Mouse (Mus musculus) ZHBTc4 (cell line): ENCODE data around the gene Catip.
A peak's percentile ranks its signal among the peaks of the same experiment; 100 is the strongest.
"Not testable (repeated sequence)": the region's sequence is repeated elsewhere in the genome, so short reads cannot be mapped to it uniquely, and the experiment has no call there.

Source experiments
- DNase-seq: peaks from one replicate; pipeline ENCODE4 v3.0.0-alpha.2; 2011; ENCODE audit warnings: low read depth, low spot score

The Catip gene

DNA sequence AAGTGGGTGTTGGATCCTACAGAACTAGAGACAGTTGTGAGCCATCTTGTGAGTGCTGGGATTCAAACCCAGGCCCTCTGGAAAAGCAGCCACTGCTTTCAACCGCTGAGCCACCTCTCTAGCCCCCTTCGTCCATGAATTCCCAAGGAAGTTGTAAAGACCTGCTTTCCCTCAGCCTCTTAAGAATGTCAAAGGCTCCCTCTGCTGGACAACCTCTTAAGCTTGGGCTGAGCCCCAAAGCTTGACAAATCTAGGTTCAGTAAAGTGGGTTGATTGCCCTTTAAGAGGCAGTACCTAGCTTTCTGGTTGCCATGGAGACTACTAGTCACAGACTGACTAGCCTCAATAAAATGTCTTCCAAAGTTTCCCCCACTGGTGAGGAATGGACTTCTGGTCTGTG is at the start of gene Catip:
TSS of gene Catip (plus strand) at position 297 of the 400 bp plus-strand sequence.
- DNase-seq = peak; percentile 95

DNA sequence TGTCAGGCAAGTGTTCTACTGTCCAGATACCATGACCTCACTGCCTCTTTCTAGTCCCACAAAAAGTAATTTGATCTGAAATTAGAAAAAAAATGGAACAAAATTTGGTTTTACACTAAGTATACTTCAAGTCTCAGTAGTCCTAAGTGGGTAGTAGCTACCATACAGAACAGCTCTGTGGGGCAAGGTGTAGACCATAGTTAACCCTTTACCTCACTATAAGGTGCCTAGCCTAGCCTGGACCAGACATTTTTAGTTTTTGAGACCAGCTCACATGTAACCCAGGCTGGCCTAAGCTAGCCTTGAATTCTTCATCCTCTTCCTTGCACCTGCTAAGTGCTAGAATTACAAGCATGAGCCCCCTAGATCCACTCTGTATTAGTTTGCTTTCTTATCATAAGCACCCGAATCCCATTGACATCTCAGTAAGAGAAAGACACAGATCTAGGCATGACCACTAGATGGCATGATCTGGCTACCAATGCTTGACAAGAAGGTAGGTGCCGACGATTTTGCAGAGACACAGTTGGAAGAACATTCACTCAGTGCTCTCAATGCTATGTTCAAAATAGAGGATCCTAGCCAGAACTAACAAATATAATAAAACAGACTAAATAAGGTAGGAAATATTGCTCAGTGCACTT is 48.7 kb upstream of the Catip start:
- peak; percentile 83 for DNase-seq

DNA sequence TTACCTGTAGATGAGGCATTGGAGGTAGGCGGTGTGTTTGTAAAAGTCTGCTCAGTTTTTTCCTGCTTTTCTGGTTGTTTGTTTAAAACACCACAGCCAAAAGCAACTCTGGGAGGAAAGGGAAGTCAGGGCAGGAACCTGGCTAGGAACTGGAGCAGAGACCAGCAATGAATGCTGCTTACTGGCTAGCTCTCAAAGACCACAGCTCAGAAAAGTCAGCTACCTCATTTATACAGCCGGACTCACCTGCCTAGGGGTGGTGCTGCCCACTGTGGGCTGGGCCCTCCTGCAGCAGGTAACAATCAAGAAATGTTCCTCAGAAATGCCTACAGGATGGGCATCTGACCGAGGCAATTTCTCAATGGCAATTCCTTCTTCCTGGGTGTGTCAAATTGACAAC is 47.1 kb upstream of the Catip start:
- no peak for DNase-seq

DNA sequence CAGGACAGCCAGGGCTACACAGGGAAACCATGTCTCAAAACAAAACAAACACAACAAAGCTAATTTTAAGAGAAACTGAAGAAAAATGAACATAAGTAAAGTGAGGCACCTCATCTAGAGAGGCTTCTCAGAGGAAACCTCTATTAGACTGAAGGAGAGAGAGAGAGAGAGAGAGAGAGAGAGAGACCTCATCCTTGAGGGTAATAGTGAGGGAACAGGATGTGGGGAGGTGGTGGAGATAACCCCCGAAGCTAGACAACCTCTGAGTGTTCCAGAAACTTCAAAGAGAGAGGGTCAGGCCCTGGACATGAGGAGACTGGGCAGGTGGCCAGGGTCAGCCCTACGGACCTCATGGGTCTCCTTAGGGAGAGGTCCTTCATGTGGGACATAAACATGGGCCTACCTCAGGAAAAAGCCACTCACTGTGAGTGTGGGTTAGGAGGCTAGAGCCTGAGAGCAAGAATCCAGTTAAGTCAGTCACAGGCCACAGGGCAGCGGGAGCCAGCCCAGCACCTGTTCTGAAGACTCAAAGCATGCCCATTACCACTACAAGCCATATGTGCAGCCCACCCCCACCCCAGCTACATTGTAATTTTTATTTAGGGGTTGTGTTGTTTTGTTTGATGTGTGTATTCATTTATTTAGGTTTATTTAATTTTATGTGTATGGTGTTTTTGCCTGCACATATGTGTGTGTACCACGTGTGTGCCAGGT is 45.6 kb upstream of the Catip start:
- no peak for DNase-seq

DNA sequence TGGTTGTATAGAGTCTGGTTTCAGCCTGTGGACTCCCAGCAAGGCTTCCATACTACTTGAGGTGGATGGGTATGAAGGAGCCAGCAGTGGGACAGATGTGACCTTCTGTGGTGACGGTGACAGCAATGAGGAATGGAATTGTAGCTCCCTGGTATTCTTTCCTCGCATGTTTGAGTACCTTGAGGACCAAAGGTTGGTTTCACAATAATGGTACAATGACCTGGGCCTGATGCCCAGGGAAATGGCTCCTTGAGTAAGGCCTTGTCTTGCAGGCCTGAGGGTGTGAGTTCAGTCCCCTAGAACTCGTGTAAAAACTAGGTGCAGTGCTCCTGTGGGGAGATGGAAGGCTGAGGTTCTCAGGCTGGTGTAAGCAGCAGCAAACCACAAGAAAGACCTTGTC is 43.2 kb upstream of the Catip start:
- no peak for DNase-seq

DNA sequence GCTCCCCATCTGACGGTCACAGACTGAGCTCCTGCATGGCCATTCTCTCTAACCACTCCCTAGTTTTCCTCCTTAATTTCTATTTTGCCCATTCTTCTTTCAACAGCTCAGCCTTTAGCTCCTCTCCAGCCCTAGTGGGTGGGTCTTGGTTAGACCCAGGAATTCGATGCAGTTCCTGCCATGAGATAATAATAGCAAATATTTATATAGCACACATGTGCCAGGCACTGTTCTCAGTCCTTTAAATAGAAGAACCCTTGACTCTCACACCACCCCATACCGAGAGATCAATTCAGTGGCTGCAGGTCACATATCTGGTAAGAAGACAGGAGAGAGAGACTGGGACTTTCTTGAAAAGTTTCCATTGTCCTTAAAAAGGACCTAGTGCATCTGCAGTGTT is 40.5 kb upstream of the Catip start:
- no peak for DNase-seq

DNA sequence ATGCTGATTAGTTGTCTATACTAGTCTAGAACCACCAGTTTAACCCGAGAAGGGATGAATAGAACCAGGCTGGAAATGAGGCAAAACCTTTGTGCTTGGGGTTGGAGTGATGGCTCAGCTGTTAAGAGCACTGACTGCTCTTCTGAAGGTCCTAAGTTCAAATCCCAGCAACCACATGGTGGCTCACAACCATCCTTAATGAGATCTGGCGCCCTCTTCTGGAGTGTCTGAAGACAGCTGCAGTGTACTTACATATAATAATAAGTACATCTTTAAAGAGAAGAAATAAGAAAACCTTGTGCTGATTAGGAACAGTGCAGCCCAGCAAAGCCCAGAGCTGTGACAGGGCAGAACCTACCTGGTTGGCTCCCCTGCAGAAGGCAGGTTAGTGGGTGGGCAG is 35.0 kb upstream of the Catip start:
- DNase-seq = not testable (repeated sequence)

DNA sequence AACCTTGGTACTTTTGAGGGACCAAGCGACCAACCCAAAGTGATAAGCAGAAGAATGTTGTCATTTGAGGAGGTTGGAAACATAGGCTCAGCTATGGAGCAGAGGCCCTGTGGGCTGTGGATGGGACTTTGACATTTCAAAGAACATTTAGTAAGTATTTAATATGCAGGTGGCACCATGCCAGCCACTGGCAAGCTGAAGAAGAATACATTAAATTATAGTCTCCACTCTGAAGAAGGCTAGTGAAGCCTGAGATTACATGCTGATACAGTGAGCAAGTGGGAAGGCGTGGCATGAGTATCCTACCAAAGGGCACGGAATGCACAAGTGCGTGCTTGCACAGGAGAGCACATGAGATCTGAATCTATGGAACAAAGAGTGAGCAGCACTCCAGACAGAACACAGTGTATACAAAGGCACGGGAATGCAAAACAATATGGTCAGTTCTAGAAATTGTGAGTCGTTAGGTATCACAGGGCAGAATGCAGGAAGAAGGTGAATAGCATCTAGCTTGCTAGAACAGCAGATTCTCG is 31.9 kb upstream of the Catip start:
- DNase-seq = no peak

DNA sequence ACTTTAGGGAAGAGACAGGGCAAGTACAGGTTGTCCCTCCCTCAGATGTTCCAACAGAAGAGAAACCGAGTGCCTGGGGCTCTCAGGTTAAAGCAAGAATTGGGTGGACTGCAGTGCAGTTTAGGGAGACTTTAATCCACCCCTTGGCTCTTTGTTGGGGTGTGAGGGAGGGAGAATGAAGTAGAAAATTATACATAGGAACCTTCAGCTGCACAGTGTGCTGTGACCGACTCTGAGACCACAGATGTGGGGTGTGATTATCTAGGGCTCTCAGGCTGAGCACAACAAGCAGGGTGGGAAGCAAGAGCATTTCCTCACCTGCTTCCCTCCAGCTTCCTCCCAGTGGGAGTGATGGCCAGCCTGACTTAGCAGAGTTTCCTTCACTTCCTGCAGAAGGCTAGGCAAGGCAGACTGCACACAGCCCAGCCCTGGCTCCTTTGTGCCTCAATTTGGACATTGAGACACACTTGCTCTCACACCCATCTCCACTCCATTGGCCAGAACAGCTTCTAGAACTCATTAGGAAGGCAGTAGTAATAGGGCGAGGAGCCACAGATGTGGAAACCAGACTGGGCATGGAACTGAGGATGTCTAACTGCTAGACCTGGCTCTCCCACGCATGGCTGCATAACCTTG is 30.7 kb upstream of the Catip start:
- no peak for DNase-seq

DNA sequence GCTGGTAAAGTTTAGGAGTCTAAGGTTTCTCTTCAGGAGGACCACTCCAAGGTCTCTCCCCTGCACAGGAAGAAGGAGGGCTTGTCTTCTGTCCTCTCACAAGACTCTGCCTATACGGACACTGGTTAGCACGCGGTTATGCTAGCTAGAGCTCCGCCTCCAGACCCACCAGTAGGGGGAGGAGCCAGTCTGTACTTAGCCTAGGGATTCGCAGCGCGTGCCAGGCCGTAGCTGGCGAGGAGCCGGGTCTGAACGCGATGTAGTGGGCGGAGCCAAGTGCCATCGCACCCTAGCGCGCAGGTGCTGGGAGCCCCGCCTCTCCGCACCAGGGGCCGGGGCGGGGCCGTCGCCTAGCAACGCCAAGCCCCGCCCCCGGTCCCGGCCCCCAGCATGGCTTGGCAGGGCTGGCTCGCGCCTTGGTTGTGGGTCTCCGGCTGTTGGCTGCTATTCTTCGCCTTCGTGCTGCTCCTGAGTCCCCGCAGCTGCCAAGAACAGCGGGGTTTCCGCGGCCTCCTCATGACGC is 29.6 kb upstream of the Catip start:
- DNase-seq = peak; percentile 99

DNA sequence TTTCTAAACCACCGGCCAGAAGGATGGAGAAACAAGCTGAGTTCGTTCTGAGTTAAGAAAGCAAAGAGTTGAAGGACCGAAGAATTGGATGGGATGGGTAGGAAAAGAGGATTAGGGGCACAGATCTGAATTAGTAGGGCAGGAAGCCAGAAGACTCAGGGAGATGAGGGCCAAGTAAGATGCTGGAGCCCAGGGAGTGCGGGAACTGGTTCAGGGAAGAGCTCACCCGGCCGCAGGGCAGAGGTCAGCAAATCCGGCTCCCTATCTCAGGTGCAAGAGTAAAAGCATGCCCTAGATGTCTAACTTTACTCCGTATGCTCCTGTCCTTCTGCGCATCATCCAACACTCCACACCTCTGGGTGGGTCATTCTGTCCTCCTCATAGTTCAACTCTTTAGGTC is 29.0 kb upstream of the Catip start:
- no peak for DNase-seq

DNA sequence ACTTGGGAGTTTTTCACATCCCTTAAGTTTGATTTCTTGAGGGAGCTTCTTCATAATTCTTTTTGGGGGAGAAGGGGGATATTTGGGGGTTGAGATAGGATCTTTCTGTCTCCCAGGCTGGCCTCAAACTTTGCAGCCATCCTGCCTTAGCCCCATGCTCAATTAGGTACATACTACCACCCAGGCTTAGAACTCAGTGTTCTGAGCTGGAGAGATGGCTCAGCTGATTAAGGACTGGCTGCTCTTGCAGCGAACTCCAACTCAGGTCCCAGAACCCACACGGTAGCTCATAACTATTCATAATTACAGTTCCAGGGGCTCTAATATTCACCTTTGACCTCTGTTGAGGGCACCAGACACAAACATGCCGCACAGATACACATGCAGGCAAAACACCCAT is 27.3 kb upstream of the Catip start:
- no peak for DNase-seq

DNA sequence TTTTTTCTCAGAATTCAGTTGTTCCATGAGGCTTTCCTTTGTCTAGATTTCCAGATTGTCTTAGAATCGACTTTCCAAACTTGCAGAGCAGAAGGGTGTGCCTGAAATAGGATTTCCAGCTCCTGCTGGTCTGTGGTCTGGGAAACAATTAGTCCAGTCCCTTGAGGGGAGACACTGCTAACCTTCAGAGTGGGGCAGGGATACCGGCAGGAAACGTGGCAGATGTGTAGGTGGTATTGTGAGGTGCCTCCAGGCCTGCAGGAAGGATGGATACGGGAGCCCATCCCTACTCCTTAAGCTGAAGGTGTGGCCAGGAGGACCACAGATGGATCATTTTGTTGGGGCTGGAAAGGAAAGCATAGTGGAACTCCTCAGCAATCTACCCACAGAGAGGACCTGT is 26.9 kb upstream of the Catip start:
- no peak for DNase-seq

DNA sequence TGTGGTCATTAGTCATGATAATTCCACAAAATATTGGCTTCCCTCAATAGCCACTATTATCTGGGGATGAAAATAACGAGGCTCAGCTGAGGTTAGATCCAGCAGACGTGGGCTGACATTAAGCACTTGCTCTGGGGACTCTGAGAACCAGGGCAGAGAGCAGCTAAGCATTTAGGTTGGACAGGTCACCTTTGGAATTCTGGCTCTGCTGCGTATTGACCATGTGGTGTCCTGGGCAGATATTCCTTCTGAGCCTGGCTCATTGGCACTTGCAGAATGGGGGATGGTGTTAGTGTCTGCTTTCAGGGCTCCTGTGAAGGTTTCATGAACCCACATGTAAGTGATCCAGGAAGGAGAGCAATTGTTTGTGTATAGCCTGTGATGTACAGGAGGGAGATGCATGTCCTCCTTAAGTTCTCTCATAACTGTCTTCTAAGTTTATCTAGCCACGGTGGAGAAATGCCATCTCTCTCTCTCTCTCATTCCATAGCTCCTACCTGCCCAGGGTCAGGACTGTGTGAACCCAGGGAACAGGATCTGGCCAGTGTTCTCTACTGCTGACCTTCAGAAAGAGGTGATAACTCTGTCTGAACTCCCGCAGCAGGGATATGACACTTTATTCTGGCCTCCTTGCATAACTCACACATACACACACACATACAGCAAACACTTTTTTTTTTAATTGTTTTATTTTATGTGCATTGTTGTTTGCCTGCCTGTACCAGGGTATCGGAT is 26.3 kb upstream of the Catip start:
- no peak for DNase-seq

DNA sequence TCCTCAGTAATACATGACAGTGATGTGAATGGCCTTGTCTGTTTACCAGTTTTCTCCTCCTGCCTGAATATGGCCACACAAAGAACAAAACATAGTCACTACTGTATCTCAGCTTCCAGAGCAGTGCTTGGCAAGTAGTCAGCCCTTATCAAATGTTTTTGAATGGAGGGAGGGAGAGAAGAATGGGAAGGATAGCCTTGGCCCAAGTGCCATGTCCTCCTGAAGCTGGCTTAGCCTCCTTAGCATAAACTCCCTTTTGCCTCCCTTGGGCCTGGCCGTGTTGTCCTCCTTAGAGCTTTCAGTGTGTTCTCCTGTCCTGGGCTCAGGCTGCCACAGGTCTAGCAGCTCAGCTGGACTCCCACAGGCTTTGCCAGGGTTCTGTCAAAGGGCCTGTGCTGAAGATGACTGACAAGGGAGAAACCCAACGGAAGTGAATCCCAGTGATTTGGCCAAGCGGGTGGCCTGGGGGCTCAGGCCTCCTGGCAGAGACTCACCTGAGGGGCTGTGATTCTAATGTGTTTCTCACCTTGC is 24.6 kb upstream of the Catip start:
- no peak for DNase-seq

DNA sequence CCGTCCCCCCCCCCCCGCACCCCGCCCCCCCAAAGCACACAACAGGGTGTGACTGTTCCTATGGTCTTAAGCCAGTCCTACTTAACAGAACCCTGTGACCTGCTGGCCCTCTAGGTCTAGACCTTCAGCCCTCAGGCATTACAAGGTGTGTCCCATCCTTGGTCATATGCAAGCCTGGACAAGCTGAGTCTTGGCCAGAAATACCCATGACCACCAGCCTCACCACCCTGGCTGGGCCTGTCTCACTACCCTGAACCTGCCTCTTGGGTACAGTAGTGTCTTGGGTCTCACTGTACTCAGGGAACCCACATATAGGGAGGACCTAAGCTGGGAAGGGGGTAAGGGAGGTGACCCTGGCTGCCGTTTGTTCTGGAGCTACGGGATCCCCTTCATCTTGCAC is 23.9 kb upstream of the Catip start:
- DNase-seq = no peak

DNA sequence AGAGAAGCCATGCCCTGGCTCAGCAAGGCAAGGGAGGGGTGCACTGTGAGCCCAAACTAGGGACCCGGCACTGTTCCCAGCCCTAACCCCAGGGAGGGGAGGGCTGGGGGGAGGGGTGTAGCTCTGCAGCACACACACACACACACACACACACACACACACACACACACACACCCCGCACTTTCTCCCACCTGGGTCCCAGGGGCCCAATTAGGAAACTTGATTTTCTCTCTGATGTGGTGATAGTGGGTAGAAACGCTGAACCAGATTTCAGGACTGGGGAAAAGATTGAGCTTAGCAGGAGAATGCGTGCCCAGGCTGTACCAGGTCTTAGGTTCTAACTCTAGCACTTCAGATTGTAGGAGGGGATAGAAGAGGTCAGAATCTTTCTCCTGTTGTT is 23.3 kb upstream of the Catip start:
- no peak for DNase-seq

DNA sequence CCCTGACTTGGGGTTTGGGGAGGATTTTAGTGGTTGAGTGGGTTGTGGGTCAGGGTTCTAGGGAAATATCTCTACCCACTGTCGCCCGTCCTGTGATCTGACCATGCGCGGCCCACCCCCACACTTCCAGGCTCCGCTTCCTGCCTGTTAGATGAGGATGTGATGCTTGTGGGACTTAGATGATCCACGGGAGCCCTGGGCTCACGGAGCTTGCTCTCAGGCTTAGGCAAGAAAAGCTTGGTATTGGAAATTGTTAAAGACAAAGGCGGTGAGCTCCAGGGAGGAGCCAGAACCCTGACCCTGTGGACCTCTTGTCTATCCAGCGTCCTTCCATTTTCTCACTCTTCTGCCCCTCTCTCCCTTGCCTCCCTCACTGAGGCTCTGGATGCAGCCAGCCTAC is 22.0 kb upstream of the Catip start:
- no peak for DNase-seq

DNA sequence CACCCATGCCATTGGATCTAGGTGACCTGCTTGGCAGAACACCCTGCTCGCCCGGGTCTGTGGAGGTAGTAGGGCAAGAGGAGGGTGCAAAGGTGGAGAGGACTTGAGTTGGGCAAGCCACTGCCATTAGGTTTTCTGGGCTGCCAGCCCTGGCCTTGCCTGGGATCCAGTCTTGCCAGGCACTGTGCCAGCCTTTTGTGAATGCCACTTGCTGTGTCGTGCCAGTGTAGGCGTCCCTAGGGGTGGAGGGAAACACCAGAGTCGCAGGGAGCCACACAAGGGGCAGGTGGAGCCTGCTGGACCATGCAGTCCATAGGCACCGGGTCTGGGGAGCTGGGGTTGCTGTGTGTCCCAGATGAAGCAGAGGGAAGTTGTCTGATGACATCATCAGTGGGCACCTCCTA is 21.5 kb upstream of the Catip start:
- no peak for DNase-seq

DNA sequence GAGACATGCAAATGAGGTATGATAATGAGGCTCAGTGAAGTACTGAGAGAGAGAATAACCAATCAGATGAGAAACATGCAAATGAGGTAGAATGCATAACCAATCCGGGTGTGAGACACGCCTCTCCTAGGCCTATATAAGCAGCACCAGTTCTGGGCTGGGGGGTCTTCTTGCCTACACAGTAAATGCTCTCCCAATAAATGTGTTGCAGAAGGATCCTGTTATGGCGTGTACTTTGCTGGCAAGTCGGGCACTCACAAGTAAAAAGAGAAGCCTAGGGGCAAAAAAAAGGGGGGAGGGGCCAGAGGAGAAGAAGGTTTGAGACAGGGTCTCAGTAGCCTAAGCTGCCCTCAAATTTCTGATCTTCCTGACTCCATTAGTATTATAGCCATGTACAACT is 20.9 kb upstream of the Catip start:
- DNase-seq = not testable (repeated sequence)

DNA sequence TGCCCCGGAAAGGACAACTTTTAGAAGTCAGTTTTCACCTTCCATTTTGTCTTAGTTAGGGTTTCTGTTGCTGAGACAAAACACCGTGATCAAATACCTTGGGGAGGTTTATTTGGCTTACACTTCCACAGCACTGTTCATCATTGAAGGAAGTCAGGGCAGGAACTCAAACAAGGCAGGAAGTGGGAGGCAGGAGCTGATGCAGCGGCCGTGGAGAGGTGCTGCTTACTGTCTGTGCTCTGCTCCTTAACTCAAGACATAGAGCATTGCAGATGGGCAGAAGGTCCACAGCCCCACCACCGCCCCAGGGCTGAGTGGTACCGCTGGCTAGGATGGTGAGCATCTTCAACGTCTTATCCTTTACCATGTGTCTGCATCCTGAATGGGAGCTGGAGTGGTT is 20.0 kb upstream of the Catip start:
- DNase-seq = no peak

DNA sequence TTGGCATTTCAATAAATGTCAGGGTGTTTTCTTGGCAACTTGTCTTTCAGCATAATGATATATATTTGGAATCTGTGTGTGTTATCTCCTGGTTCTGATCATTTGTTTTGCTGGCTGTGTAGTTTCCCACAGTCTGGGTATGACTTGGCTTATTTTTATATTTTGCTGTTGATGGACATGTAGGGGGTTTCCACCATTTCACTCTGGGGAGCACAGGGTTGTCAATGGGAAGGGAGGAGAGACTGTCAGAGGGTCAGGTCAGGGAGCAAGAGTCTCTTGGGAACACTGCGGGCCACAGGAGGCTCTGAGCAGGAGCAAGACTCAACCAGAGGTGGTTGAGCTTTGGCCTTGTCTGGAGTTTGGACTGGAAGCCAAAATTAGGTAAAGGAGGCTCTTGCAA is 19.6 kb upstream of the Catip start:
- no peak for DNase-seq
